In genomic region chr8:121290547-121290946, GRCm38 (mm10) we compare ENCODE assay signal across 26 mouse cellular contexts.
A peak's percentile ranks its signal among the peaks of the same experiment; 100 is the strongest.
DNase-seq lines count a peak whose midpoint lies in the region; ATAC-seq lines count a peak whose summit lies in the region.
"Had no signal": no experiment of that assay in that cellular context is flagged by ENCODE, and none has a peak within 500 bp of the region (broad histone marks: within the 10 kb centered on the region; RNA-seq: fewer than 3 reads in every experiment).

No protein-coding gene starts in this region.

- peak overlapping the region; percentile 76 for H3K27ac ChIP-seq in heart, embryonic 10.5 days
- 0 out of 2 replicates have a peak overlapping the region, but pooled peaks have one; percentile 20 for H3K27ac ChIP-seq in midbrain, embryonic 14.5 days (replicated peaks; ENCODE audit: low read depth, low read length)
- H3K27ac ChIP-seq in midbrain, embryonic 15.5 days: no peak overlapping the region
- H3K27ac ChIP-seq: embryonic facial prominence, embryonic 13.5 days; heart, embryonic 13.5 days; kidney, postnatal 0 days; left cerebral cortex, adult 2 months; macrophage; neural tube, embryonic 12.5 days; stomach, embryonic 15.5 days had no signal

- no peak overlapping the region for H3K9ac ChIP-seq in midbrain, embryonic 14.5 days (replicated peaks; ENCODE audit: low read length)
- H3K9ac ChIP-seq in midbrain, embryonic 15.5 days: no peak overlapping the region
- H3K9ac ChIP-seq: embryonic facial prominence, embryonic 13.5 days; heart, embryonic 13.5 days; neural tube, embryonic 12.5 days; stomach, embryonic 15.5 days had no signal

- WGBS in heart, embryonic 10.5 days: 84% methylated on average over 17 of the region's 17 CpGs
- WGBS in midbrain, embryonic 14.5 days: 56% methylated on average over 17 of the region's 17 CpGs
- 58% methylated on average over 17 of the region's 17 CpGs for WGBS in midbrain, embryonic 15.5 days

- H3K4me2 ChIP-seq in midbrain, embryonic 14.5 days (ENCODE audit: low read length): no peak overlapping the region
- no peak overlapping the region for H3K4me2 ChIP-seq in midbrain, embryonic 15.5 days
- H3K4me2 ChIP-seq: embryonic facial prominence, embryonic 13.5 days; heart, embryonic 13.5 days; neural tube, embryonic 12.5 days; stomach, embryonic 15.5 days had no signal

- intact Hi-C loops in heart, postnatal 10 days (cut with DNase I): no loop called here

- H3K9me3 ChIP-seq in heart, embryonic 10.5 days: no peaks in the 10 kb centered on the region
- no peaks in the 10 kb centered on the region for H3K9me3 ChIP-seq in midbrain, embryonic 14.5 days (ENCODE audit: control insufficient read depth, low read length)
- no peaks in the 10 kb centered on the region for H3K9me3 ChIP-seq in midbrain, embryonic 15.5 days
- H3K9me3 ChIP-seq: embryonic facial prominence, embryonic 13.5 days; heart, embryonic 13.5 days; neural tube, embryonic 12.5 days; stomach, embryonic 15.5 days had no signal

- peaks cover 71% of the 10 kb centered on the region for H3K4me1 ChIP-seq in heart, embryonic 10.5 days
- peaks cover 18% of the 10 kb centered on the region; the same call in 1 of the 2 replicates for H3K4me1 ChIP-seq in midbrain, embryonic 14.5 days (ENCODE audit: control insufficient read depth, insufficient read depth, low read length)
- H3K4me1 ChIP-seq in midbrain, embryonic 15.5 days: peaks cover 25% of the 10 kb centered on the region

- H3K4me3 ChIP-seq in heart, embryonic 10.5 days: no peak overlapping the region
- no peak overlapping the region for H3K4me3 ChIP-seq in midbrain, embryonic 14.5 days (replicated peaks; ENCODE audit: low read depth, low read length)
- no peak overlapping the region for H3K4me3 ChIP-seq in midbrain, embryonic 15.5 days
- H3K4me3 ChIP-seq: embryonic facial prominence, embryonic 13.5 days; heart, embryonic 13.5 days; left cerebral cortex, adult 2 months; neural tube, embryonic 12.5 days; stomach, embryonic 15.5 days had no signal

- H3K36me3 ChIP-seq in heart, embryonic 10.5 days: no peaks in the 10 kb centered on the region
- H3K36me3 ChIP-seq in midbrain, embryonic 14.5 days (ENCODE audit: control insufficient read depth, insufficient read depth, low read length): no peaks in the 10 kb centered on the region
- no peaks in the 10 kb centered on the region for H3K36me3 ChIP-seq in midbrain, embryonic 15.5 days (replicated peaks)
- H3K36me3 ChIP-seq: embryonic facial prominence, embryonic 13.5 days; heart, embryonic 13.5 days; neural tube, embryonic 12.5 days; stomach, embryonic 15.5 days had no signal

- no peak for ATAC-seq in midbrain, embryonic 14.5 days (ENCODE audit: low FRiP score, low TSS enrichment)
- ATAC-seq in midbrain, embryonic 15.5 days (replicated peaks): no peak
- ATAC-seq: inflammation-experienced regulatory T-cells, adult 6 months; lung, postnatal 0 days had no signal

- peak; percentile 77 to 86 for DNase-seq in cerebellum, postnatal 10 days
- no peak for DNase-seq in cerebellum, adult 11-12 months
- DNase-seq in heart, embryonic 10.5 days (ENCODE audit: low spot score): no peak
- no peak for DNase-seq in heart, postnatal 10 days
- DNase-seq in midbrain, embryonic 14.5 days: peak; percentile 48
- peak; percentile 27 for DNase-seq in retina, embryonic 14.5 days (ENCODE audit: low spot score)
- no peak for DNase-seq in kidney, adult 18-20 months
- DNase-seq: adrenal gland, postnatal 14 days; cerebellum, adult 9-11 months; gastrocnemius, postnatal 25 days; heart, adult 18-20 months; kidney, adult 2 months; layer of hippocampus, adult 9-11 months; right cerebral cortex, adult 18-20 months; right cerebral cortex, postnatal 4 days; thymus, postnatal 25 days had no signal

- H3K27me3 ChIP-seq in heart, embryonic 10.5 days (ENCODE audit: insufficient read depth, poor library complexity, severe bottlenecking): peaks cover 12% of the 10 kb centered on the region; the same call in 1 of the 2 replicates
- H3K27me3 ChIP-seq in midbrain, embryonic 14.5 days (ENCODE audit: control insufficient read depth, insufficient read depth, low read length): no peaks in the 10 kb centered on the region
- no peaks in the 10 kb centered on the region for H3K27me3 ChIP-seq in midbrain, embryonic 15.5 days (replicated peaks)
- H3K27me3 ChIP-seq: heart, embryonic 13.5 days; neural tube, embryonic 12.5 days; stomach, embryonic 15.5 days had no signal

Comparison
In these comparisons a context has a peak if more than half of its experiments do, and no peak if none do; other contexts are left out.
1. DNase-seq: peak in cerebellum, postnatal 10 days (2 of 2), midbrain, embryonic 14.5 days (single experiment) and retina, embryonic 14.5 days (single experiment); none in cerebellum, adult 11-12 months (single experiment), heart, embryonic 10.5 days (single experiment), heart, postnatal 10 days (0 of 2) and kidney, adult 18-20 months (single experiment).